Mouse (Mus musculus) lung, adult 2 months (tissue): ENCODE data around the gene Hoxa7.

Source experiments
- CTCF ChIP-seq: fragments of 200-500 bp; IDR thresholded peaks from 2 replicates; pipeline ENCODE4 v1.5.1; 2011; ENCODE audit warnings: mild to moderate bottlenecking, low read length, control low read depth; ENCODE audit not compliant: insufficient read depth
- POLR2A ChIP-seq: fragments of 200-500 bp; IDR thresholded peaks from 2 replicates; pipeline ENCODE4 v1.6.1; 2011; ENCODE audit warnings: low read depth, mild to moderate bottlenecking, control low read depth, low read length, borderline replicate concordance; ENCODE audit errors: extremely low read depth

GRCm38 (mm10) chr6:52260654-52261575 lies 39.3 kb upstream of the Hoxa7 start, which contains the start of gene Hoxa13:
- TF ChIP-seq CTCF (no peak), POLR2A (no peak)
